ENCODE assay signal across 8 mouse cellular contexts in the genomic region with DNA sequence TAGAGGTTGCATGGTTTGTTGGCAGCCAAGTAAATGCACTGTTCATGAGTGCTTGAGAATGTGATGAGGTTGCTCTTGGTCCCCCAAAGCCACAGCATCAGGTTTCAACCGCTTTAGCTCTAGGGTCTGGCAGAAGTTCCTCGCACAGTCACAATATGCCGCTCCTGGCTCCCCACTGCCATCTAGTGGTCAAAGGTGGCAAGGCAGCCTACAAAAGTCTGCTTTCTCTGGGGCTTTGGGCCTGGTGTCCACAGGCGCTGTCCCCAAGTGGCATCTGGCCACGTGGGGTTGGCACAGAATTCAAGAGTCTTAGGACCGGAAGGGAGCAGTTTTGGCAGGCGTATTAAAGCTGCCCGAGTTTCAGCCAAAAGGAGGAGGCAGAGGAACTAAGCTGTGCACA. TPM values are rescaled to one million over a fixed set of nuclear protein-coding genes. Genes with fewer than 3 reads are reported as not detected.
DNase-seq lines count a peak whose midpoint lies in the region; ATAC-seq lines count a peak whose summit lies in the region.

No protein-coding gene starts in this region.

- H3K4me3 ChIP-seq in hindbrain, embryonic 14.5 days (replicated peaks; ENCODE audit: low read length), result no peak overlapping the region

- H3K9ac ChIP-seq in hindbrain, embryonic 14.5 days, result no peak overlapping the region

- peaks cover 42% of the 10 kb centered on the region for H3K27me3 ChIP-seq in hindbrain, embryonic 14.5 days (ENCODE audit: control insufficient read depth, insufficient read depth, low read length)

- peak; percentile 69 for ATAC-seq in hindbrain, embryonic 14.5 days (ENCODE audit: low FRiP score)

- H3K27ac ChIP-seq in hindbrain, embryonic 14.5 days, result no peak overlapping the region

- peak; percentile 77 for DNase-seq in R1 (ENCODE audit: low read depth, low spot score)
- DNase-seq in cerebellum, adult 9-11 months, result peak; percentile 84
- DNase-seq in frontal cortex, postnatal 14 days (ENCODE audit: low spot score in 2 of 2), result peak; percentile 89 to 93
- peak; percentile 96 for DNase-seq in hindbrain, embryonic 14.5 days (ENCODE audit: low spot score)
- DNase-seq in layer of hippocampus, postnatal 36 days, result peak; percentile 94 to 95
- peak; percentile 95 to 96 for DNase-seq in lung, postnatal 4 days
- DNase-seq in retina, postnatal 1 day, result peak; percentile 90
- peak; percentile 86 for DNase-seq in thymus, postnatal 4 days

- whole genome bisulfite sequencing in hindbrain, embryonic 14.5 days, result 6% methylated on average over 8 of the region's 8 CpGs

- H3K9me3 ChIP-seq in hindbrain, embryonic 14.5 days (ENCODE audit: control insufficient read depth, low read length), result no peaks in the 10 kb centered on the region

- H3K4me2 ChIP-seq in hindbrain, embryonic 14.5 days (replicated peaks), result no peak overlapping the region

- no peaks in the 10 kb centered on the region for H3K36me3 ChIP-seq in hindbrain, embryonic 14.5 days (replicated peaks; ENCODE audit: control insufficient read depth, insufficient read depth)

- peaks cover 24% of the 10 kb centered on the region; the same call in 1 of the 2 replicates for H3K4me1 ChIP-seq in hindbrain, embryonic 14.5 days (replicated peaks; ENCODE audit: control insufficient read depth, insufficient read depth, low read length)

RNA-seq across cellular contexts. Expression of gene Pmp22, which starts 6.8 kb away (rescaled TPM):
- polyA plus RNA-seq in hindbrain, embryonic 14.5 days (2014; fragmentation: Nextera tagmentation; extraction: Ambion mirVana), result 39.7 and 41.1 TPM in 2 replicates
- total RNA-seq in layer of hippocampus, postnatal 36 days (2021), result 10 to 100 TPM; 19.4 to 22.0 TPM
